Mouse (Mus musculus) kidney, embryonic 16.5 days (tissue): ENCODE measurements around the gene Fat4. TPM values are rescaled to one million over a fixed set of nuclear protein-coding genes. Genes with fewer than 3 reads are reported as not detected.

Experiments used
- ATAC-seq: fragments of 200-750 bp; cut with Nextera tagmentation; 2 replicates; pipeline ENCODE4 v1.8.0; 2017; ENCODE audit warnings: moderate TSS enrichment; ENCODE audit not compliant: low FRiP score, low TSS enrichment
- H3K27ac ChIP-seq: fragments of 300-500 bp; sonication (generic); 2 replicates; pipeline ENCODE4 v1.5.1; 2014; ENCODE audit warnings: low read length
- H3K27me3 ChIP-seq: fragments of 300-500 bp; sonication (generic); 2 replicates; pipeline ENCODE4 v1.6.1; 2014; ENCODE audit warnings: low read length, control low read depth, mixed read lengths; ENCODE audit not compliant: insufficient read depth
- H3K36me3 ChIP-seq: fragments of 300-500 bp; sonication (generic); 2 replicates; pipeline ENCODE4 v1.6.1; 2014; ENCODE audit warnings: low read length, control low read depth, mixed read lengths; ENCODE audit not compliant: insufficient read depth
- H3K4me1 ChIP-seq: fragments of 300-500 bp; sonication (generic); 2 replicates; pipeline ENCODE4 v1.6.1; 2014; ENCODE audit warnings: low read length, control low read depth, mixed read lengths; ENCODE audit not compliant: insufficient read depth
- H3K4me2 ChIP-seq: fragments of 300-500 bp; sonication (generic); replicated peaks from 2 replicates; pipeline ENCODE4 v1.6.1; 2014; ENCODE audit warnings: low read depth, low read length
- H3K4me3 ChIP-seq: fragments of 300-500 bp; sonication (generic); 2 replicates; pipeline ENCODE4 v1.5.1; 2014; ENCODE audit warnings: mild to moderate bottlenecking, low read length
- H3K9ac ChIP-seq: fragments of 300-500 bp; sonication (generic); replicated peaks from 2 replicates; pipeline ENCODE4 v1.6.1; 2014; ENCODE audit warnings: low read length
- H3K9me3 ChIP-seq: fragments of 300-500 bp; sonication (generic); 2 replicates; pipeline ENCODE4 v1.6.1; 2016; ENCODE audit warnings: low read length, control low read depth
- WGBS: fragments of 180-500 bp; shearing (Covaris S2); extraction: QIAGEN DNeasy Blood & Tissue Kit; methylation state at CpG from one replicate; pipeline ENCODE4 v1.1.7; 2014; 5-methylcytosine and 5-hydroxymethylcytosine counted together
- polyA plus RNA-seq: library from polyadenylated mRNA; unstranded; fragments of >200 nt; fragmentation: Nextera tagmentation; extraction: Ambion mirVana; gene quantifications from 2 replicates; pipeline ENCODE4 v1.2.1, GENCODE M21; 2015

The Fat4 gene
- polyA plus RNA-seq = 5.8 and 7.1 TPM in 2 replicates

DNA sequence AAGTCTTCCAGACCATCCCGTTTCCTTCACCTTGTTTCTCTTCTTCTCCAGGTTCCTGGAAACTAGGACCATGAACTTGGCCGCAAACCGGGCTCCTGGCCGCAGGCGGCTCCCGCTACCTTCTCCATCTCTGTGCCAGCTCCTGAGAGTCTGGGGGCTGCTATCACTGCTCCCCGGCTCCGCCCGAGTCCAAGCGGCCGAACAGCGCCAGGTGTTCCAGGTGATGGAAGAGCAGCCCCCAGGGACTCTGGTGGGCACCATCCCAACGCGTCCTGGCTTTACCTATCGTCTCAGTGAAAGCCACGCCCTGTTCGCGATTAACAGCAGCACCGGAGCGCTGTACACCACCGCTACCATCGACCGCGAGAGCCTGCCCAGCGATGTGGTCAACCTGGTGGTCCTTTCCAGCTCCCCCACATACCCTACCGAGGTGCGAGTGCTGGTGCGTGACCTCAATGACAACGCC lies at the start of gene Fat4:
Fat4 (plus strand) TSS at position 51 of the 466 bp plus-strand sequence.
- H3K27ac ChIP-seq = peak within 1 kb of the TSS; percentile 96
- H3K27me3 ChIP-seq = 0 out of 2 replicates have a peak, but pooled peaks cover 2% of the 10 kb centered on the region
- peak within 1 kb of the TSS; percentile 66 for H3K4me3 ChIP-seq
- peak within 1 kb of the TSS; percentile 84 for H3K9ac ChIP-seq
- 0 out of 2 replicates have a peak, but pooled peaks have one; percentile 1 for ATAC-seq
- H3K9me3 ChIP-seq = peaks cover 13% of the 10 kb centered on the region; the same call in 1 of the 2 replicates
- WGBS = under 1% methylated on average over 29 of the region's 29 CpGs
- H3K4me1 ChIP-seq = peaks cover 32% of the 10 kb centered on the region; the same call in 1 of the 2 replicates
- H3K4me2 ChIP-seq = peak within 1 kb of the TSS; percentile 87
- H3K36me3 ChIP-seq = peaks cover 24% of the 10 kb centered on the region

DNA sequence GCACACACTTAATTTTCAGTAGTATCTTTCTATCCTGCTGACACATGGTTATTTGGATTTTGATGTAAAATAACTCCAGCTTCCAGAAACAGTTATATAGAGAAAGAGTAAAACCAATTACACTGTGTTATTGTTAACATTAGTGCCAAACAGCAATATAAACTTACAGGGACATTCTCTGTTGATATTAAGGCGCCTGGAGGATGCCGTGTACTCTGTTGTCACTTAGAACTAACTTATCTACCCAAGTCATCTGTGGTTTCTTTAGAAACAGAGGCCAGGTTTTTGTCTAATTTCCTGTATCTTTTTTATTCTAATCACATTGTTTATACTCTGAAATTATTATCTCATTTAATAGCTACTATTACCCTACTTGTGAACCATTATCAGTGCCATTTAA lies 47.3 kb upstream of the Fat4 start:
- no peak overlapping the region for H3K4me2 ChIP-seq
- H3K36me3 ChIP-seq = no peaks in the 10 kb centered on the region
- no peak overlapping the region for H3K4me3 ChIP-seq
- H3K9ac ChIP-seq = no peak overlapping the region
- H3K27ac ChIP-seq = no peak overlapping the region
- ATAC-seq = no peak
- H3K27me3 ChIP-seq = no peaks in the 10 kb centered on the region
- 76% methylated on average over 2 of the region's 2 CpGs for WGBS
- no peaks in the 10 kb centered on the region for H3K4me1 ChIP-seq
- H3K9me3 ChIP-seq = 0 out of 2 replicates have a peak, but pooled peaks cover 5% of the 10 kb centered on the region

DNA sequence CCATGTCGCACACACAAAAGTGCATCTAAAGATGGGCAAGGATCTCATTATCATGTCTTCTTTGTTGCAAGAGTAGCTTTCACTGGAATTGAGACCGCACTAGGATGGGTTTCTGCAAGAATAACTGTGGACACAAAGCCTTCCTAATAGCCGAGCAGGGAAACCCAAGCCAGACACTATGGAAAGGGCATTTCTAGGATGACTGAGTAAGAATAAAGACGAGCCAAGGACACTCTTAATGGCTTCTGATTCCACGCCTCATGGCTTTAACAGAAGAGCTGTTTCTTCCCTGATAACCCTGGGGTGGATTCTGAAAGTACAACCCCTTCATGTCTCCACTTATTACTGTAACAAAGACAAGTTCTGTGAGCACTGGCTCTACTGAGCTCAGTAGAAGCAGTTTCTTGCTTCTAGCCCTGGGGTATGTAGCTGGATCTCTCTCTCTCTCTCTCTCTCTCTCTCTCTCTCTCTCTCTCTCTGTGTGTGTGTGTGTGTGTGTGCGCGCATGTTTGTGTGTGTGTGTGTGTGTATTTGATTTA lies 43.7 kb upstream of the Fat4 start:
- no peak overlapping the region for H3K9ac ChIP-seq
- no peaks in the 10 kb centered on the region for H3K36me3 ChIP-seq
- 0 out of 2 replicates have a peak, but pooled peaks cover 5% of the 10 kb centered on the region for H3K9me3 ChIP-seq
- no peak overlapping the region for H3K27ac ChIP-seq
- 74% methylated on average over 7 of the region's 7 CpGs for WGBS
- no peak overlapping the region for H3K4me2 ChIP-seq
- no peaks in the 10 kb centered on the region for H3K4me1 ChIP-seq
- H3K27me3 ChIP-seq = no peaks in the 10 kb centered on the region
- no peak overlapping the region for H3K4me3 ChIP-seq
- no peak for ATAC-seq

- Histone ChIP-seq H3K4me1 (no peaks in the 10 kb centered on the region), H3K4me3 (no peak overlapping the region), H3K36me3 (no peaks in the 10 kb centered on the region), H3K4me2 (no peak overlapping the region), H3K27me3 (no peaks in the 10 kb centered on the region), H3K9me3 (0 out of 2 replicates have a peak, but pooled peaks cover 5% of the 10 kb centered on the region), H3K9ac (no peak overlapping the region), H3K27ac (no peak overlapping the region)
- ATAC-seq = no peak
- WGBS = 50% methylated on average over 11 of the region's 11 CpGs
These were observed 39.9 kb upstream of the Fat4 start for GRCm38 (mm10) chr3:38846602-38847382.

- H3K36me3 ChIP-seq = no peaks in the 10 kb centered on the region
- no peak for ATAC-seq
- no peaks in the 10 kb centered on the region for H3K4me1 ChIP-seq
- H3K4me2 ChIP-seq = no peak overlapping the region
- no peak overlapping the region for H3K4me3 ChIP-seq
- H3K27ac ChIP-seq = no peak overlapping the region
- WGBS = 83% methylated on average over 3 of the region's 3 CpGs
- H3K27me3 ChIP-seq = no peaks in the 10 kb centered on the region
- H3K9ac ChIP-seq = no peak overlapping the region
- no peaks in the 10 kb centered on the region for H3K9me3 ChIP-seq
These were observed 37.7 kb upstream of the Fat4 start for GRCm38 (mm10) chr3:38849077-38849476.

DNA sequence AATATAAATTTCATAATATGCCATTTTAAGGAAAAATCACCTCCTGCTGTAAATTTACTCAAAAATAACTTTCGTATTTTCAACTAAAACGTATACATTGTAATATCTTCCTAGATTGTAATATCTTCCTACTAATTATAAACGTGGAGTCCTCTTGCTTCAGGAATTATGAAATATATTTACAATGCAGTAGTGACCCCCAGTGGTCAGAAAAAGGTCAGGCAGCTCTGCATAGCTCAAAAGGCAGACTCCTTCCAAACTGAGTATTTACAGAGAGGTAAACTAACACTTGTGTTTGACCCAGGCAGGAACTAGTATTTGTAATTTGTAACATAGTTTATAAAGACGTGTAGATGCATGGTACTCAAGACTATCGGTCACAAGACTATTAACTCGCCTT lies 37.2 kb upstream of the Fat4 start:
- Histone ChIP-seq H3K9me3 (no peaks in the 10 kb centered on the region), H3K27ac (no peak overlapping the region), H3K4me1 (no peaks in the 10 kb centered on the region), H3K36me3 (no peaks in the 10 kb centered on the region), H3K4me2 (no peak overlapping the region), H3K4me3 (no peak overlapping the region), H3K27me3 (no peaks in the 10 kb centered on the region), H3K9ac (no peak overlapping the region)
- 34% methylated on average over 6 of the region's 6 CpGs for WGBS
- ATAC-seq = no peak

GRCm38 (mm10) chr3:38853650-38854049 lies 33.1 kb upstream of the Fat4 start:
- H3K4me1 ChIP-seq = no peaks in the 10 kb centered on the region
- no peak overlapping the region for H3K4me2 ChIP-seq
- H3K9me3 ChIP-seq = no peaks in the 10 kb centered on the region
- H3K27me3 ChIP-seq = no peaks in the 10 kb centered on the region
- no peak for ATAC-seq
- no peak overlapping the region for H3K27ac ChIP-seq
- no peak overlapping the region for H3K9ac ChIP-seq
- no peaks in the 10 kb centered on the region for H3K36me3 ChIP-seq
- 23% methylated on average over 3 of the region's 3 CpGs for WGBS
- no peak overlapping the region for H3K4me3 ChIP-seq

- Histone ChIP-seq H3K4me3 (no peak overlapping the region), H3K4me1 (no peaks in the 10 kb centered on the region), H3K9ac (no peak overlapping the region), H3K4me2 (no peak overlapping the region), H3K27ac (0 out of 2 replicates have a peak overlapping the region, but pooled peaks have one; percentile 16), H3K27me3 (no peaks in the 10 kb centered on the region), H3K9me3 (no peaks in the 10 kb centered on the region), H3K36me3 (no peaks in the 10 kb centered on the region)
- ATAC-seq = no peak
- 43% methylated on average over 5 of the region's 5 CpGs for WGBS
These were observed 26.1 kb upstream of the Fat4 start for GRCm38 (mm10) chr3:38860683-38861082.

DNA sequence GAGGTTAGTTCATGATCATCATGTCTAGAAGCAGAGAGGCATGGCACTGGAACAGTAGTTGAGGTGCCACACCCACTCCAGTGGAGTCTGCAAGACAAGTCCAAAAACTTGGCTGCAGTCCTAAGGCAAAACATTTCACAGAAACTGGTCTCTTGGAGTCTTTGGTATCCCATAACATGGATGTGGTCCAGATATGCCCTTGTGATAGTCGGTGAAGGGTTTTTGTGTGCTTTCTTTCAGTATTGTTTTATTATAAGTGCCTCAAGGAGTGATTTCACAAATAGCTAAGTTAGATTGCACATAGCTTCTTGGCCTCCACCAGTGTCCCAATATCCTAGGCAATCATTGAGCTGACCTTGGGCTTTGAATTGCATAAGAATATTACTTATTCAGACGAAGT lies 15.4 kb upstream of the Fat4 start:
- Histone ChIP-seq H3K9ac (no peak overlapping the region), H3K9me3 (0 out of 2 replicates have a peak, but pooled peaks cover 3% of the 10 kb centered on the region), H3K27me3 (no peaks in the 10 kb centered on the region), H3K4me3 (no peak overlapping the region), H3K4me1 (no peaks in the 10 kb centered on the region), H3K27ac (no peak overlapping the region), H3K36me3 (no peaks in the 10 kb centered on the region), H3K4me2 (no peak overlapping the region)
- ATAC-seq = no peak
- WGBS = 93% methylated on average over 2 of the region's 2 CpGs

DNA sequence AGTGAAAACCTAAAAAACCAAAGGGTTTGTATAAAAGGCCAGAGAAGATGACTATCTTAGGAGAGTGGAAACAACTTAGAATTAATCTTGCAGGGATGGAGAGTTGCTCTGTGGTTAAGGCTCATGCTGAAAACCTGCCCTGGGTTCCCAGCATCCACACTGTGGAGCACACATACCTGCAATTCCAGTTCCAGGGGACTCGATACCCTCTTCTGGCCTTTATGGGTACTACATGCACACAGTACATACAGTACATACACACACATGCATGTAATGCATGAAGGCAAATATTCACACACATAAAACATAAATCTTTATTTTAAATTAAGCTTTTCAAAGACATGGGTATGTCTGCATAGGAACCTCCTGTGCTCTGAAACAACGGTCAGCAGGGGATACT lies 10.9 kb upstream of the Fat4 start:
- WGBS = 88% methylated on average over 2 of the region's 2 CpGs
- no peaks in the 10 kb centered on the region for H3K4me1 ChIP-seq

More for the DNA sequence above, 10.9 kb upstream of the Fat4 start:
- no peak overlapping the region for H3K4me2 ChIP-seq
- no peak overlapping the region for H3K4me3 ChIP-seq
- peaks cover 5% of the 10 kb centered on the region; the same call in 1 of the 2 replicates for H3K9me3 ChIP-seq
- no peaks in the 10 kb centered on the region for H3K27me3 ChIP-seq
- ATAC-seq = no peak
- no peak overlapping the region for H3K27ac ChIP-seq
- H3K9ac ChIP-seq = no peak overlapping the region
- 0 out of 2 replicates have a peak, but pooled peaks cover 2% of the 10 kb centered on the region for H3K36me3 ChIP-seq
